Mouse (Mus musculus) small intestine, adult 2 months (tissue): Measurements from ENCODE around the gene Tnxb.

Source experiments
- CTCF ChIP-seq: fragments of 200-500 bp; IDR thresholded peaks from 2 replicates; pipeline ENCODE4 v1.5.1; 2012; ENCODE audit warnings: low read depth, mild to moderate bottlenecking, control low read depth, inconsistent platforms, low read length, moderate library complexity, mixed read lengths; ENCODE audit not compliant: insufficient replicate concordance, insufficient read length; ENCODE audit errors: extremely low read depth
- POLR2A ChIP-seq: fragments of 200-500 bp; IDR thresholded peaks from 2 replicates; pipeline ENCODE4 v1.6.1; 2012; ENCODE audit warnings: low read depth, mild to moderate bottlenecking, control low read depth, inconsistent platforms, low read length, moderate library complexity

GRCm38 (mm10) chr17:34643379-34643778 lies 27.0 kb upstream of the Tnxb start:
- no peak for TF ChIP-seq CTCF
- TF ChIP-seq POLR2A, result no peak
